Mouse (Mus musculus) gastrocnemius, adult 2 months (tissue): ENCODE data around the gene Klhl2. TPM values are rescaled to one million over a fixed set of nuclear protein-coding genes. Genes with fewer than 3 reads are reported as not detected.
A peak's percentile ranks its signal among the peaks of the same experiment; 100 is the strongest.

Source experiments
- DNase-seq: peaks from one replicate; pipeline ENCODE4 v3.0.0; 2022
- H3K27ac ChIP-seq: fragments of 200-600 bp; 2 replicates; pipeline ENCODE4 v1.8.1; 2022; ENCODE audit warnings: mild to moderate bottlenecking
- H3K4me3 ChIP-seq: fragments of 200-600 bp; 2 replicates; pipeline ENCODE4 v1.8.1; 2022; ENCODE audit warnings: mild to moderate bottlenecking, moderate library complexity
- CTCF ChIP-seq: fragments of 200-600 bp; IDR thresholded peaks from 2 replicates; pipeline ENCODE4 v1.8.1; 2022; ENCODE audit warnings: antibody characterized with exemption, mild to moderate bottlenecking, moderate library complexity
- intact Hi-C: fragments of 180-260 bp; cut with DNase I; formaldehyde crosslinking; loops from one replicate; pipeline ENCODE4 v1.15.1; 2025
- total RNA-seq, 2 experiments: library from RNA; stranded (reverse); gene quantifications; 2 replicates each; pipeline ENCODE4 v1.2.3; 2021

Gene Klhl2
- total RNA-seq, 2 experiments from 2014 or later, result 7.9 to 8.7 TPM

DNA sequence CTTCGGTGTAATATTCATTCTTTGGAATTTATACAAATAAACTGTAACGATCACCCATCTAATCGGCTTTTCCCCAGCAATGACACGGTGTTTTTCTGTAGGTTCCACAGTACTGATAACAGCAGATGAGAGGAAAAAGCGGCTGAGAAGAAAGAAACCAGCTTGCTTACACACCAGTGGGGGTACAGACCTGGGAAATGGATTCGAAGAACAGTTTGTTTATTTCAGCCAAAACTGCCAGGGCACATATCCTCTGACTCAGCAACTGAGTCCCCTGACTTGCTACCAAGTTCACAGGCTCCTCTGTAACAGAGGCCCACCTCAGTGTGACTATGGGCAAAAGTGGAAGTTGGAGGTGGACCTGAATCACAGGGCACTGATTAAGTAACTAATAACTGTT lies 67.9 kb downstream of the Klhl2 start:
- intact Hi-C loops, result loop anchor here (10.0 kb wide), 1 partner anchor 53 kb away; no protein-coding TSS in a partner anchor
- DNase-seq, result no peak
- H3K27ac ChIP-seq, result no peak overlapping the region
- H3K4me3 ChIP-seq, result no peak overlapping the region
- no peak for TF ChIP-seq CTCF

DNA sequence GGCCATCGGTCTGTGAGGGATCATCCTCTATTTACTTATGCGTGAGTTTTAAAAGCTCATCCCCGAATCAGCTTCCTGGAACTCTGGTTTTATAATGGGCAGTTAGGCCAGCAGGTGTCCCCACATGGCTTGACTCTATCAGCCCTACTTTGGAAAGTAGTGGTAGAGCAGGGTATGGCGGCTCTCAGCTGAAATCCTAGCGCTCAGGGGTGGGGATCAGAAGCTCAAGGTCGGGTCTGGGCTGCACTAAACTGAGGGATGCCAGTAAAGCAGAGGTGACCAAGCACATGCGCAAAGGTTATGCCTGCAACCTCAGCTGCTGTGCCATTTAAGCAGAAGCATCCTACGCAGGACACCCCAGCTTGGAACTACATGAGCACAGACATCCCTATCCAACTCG lies 71.9 kb downstream of the Klhl2 start:
- DNase-seq, result no peak
- Histone ChIP-seq H3K27ac (no peak overlapping the region), H3K4me3 (no peak overlapping the region)
- TF ChIP-seq CTCF, result peak; percentile 35
- intact Hi-C loops, result loop anchor here (5.0 kb wide), 1 partner anchor 164 kb away; no protein-coding TSS in a partner anchor

DNA sequence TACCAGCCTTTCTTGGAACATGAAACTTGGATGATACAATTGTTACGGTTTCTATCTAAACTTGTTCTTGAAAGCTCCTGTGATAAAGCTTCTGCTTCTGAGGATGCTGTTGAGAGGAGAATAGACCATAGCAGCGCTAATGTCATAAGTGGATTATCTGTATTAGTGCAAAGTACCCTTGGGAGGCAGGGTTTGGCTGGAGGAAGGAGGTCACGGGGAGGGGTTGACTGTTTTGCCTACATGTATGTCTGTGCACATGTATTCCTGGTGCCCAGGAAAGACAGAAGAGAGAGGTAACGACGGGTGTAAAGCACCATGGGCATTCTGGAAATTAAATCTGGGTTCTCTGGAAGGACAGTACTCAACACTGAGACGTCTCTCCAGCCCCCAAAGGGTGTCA lies 75.7 kb downstream of the Klhl2 start:
- no peak overlapping the region for H3K27ac ChIP-seq
- no peak overlapping the region for H3K4me3 ChIP-seq
- no peak for TF ChIP-seq CTCF
- intact Hi-C loops, result no loop called here
- no peak for DNase-seq

DNA sequence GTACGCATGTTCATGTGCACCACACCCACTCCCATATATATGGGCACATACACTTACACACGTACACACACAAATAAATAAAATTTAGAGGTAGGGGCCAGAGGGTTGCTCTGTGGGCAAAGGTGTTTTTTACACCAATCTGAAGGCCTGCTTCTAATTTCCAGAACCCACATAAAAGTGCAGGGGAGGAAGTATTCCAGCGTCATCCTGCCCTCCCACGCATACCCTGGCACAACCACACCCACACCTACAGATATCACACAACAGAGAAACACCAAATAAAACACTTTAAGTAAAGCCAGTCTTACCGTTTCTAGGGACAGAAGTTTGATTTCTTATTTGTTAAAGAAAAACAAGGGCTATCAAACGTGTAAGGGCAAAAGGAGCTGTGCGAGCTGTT lies 79.0 kb downstream of the Klhl2 start:
- intact Hi-C loops, result no loop called here
- TF ChIP-seq CTCF, result no peak
- no peak overlapping the region for H3K27ac ChIP-seq
- H3K4me3 ChIP-seq, result no peak overlapping the region
- no peak for DNase-seq

DNA sequence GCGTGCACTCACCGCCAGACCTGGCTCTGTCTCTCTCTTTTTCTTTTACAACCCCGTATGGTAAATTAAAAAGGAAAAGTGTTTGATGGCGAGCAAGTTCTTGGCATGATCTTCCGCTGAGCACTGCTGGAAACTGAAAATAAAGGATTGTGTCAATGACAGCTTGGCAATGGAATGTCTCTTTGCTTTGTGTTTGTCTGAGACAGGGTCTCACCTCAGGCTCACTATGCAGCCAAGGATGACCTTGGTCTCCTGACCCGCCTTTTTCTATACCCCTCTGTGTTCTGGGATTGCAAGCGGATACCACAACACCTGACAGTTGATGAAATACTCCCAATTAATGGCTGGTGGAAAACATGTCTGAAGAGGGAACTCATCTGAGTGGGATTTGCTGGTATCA lies 80.2 kb downstream of the Klhl2 start:
- intact Hi-C loops, result no loop called here
- DNase-seq, result no peak

DNA sequence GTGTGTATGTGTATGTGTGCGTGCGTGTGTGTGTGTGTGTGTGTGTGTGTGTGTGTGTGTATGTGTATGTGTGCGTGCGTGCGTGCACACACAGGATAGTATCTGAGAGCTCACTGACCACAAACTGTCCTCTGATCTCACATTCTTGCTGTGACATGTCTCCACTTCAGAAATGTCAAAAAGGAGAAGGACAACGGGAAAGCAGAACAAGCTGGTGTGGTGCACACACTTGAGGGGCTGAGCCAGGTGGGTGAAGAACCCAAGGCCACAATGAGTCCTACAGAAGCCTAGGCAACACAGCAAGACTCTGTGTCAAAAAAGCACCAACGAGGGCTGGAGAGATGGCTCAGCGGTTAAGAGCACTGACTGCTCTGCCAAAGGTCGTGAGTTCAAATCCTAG lies 81.2 kb downstream of the Klhl2 start:
- no peak for DNase-seq
- no peak for TF ChIP-seq CTCF
- intact Hi-C loops, result no loop called here

More for the DNA sequence above, 80.2 kb downstream of the Klhl2 start:
- TF ChIP-seq CTCF, result no peak
- Histone ChIP-seq H3K27ac (no peak overlapping the region), H3K4me3 (no peak overlapping the region)

DNA sequence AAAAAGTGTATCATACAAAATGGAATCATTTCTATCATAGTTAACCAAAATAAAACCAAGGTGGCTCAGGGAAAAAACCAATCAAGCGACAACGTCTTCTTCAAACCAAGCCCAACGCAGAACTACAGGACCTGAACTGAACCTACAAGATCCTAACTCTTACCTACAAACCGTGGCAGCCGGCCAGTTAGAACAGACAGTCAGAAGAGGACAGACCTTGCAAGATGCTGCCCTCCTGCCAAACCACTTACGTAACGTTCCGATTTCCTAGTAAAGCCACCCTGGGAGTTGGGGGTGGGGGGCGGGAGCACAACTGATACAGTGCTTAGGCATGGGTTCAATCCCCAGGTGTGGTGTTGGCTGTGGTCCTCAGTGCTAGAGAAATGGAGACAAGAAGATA lies 82.8 kb downstream of the Klhl2 start:
- Histone ChIP-seq H3K4me3 (no peak overlapping the region), H3K27ac (no peak overlapping the region)
- no peak for TF ChIP-seq CTCF
- intact Hi-C loops, result no loop called here
- DNase-seq, result peak; percentile 36

More for the DNA sequence above, 81.2 kb downstream of the Klhl2 start:
- H3K27ac ChIP-seq, result no peak overlapping the region
- H3K4me3 ChIP-seq, result no peak overlapping the region

DNA sequence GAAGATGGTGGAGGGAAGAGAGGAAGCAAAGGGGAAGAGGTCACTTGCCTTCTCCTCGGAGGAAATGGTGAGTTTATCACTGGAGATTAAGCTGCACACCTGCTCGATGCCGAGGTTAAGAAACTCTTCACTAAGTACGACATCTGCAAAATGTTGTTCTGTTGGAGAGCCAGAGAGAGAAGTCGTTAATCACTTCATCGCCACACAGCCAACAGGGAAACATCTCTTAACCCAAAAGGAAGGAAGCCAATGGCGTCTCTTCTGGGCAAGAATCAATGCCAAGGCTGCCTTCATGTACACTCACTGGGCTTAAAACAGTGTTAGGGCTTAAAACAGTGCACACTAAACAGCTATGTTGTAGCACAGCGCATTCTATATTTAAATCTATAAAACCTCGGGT lies 85.7 kb downstream of the Klhl2 start:
- no peak overlapping the region for H3K4me3 ChIP-seq
- no peak for TF ChIP-seq CTCF
- H3K27ac ChIP-seq, result no peak overlapping the region
- DNase-seq, result no peak
- intact Hi-C loops, result no loop called here

DNA sequence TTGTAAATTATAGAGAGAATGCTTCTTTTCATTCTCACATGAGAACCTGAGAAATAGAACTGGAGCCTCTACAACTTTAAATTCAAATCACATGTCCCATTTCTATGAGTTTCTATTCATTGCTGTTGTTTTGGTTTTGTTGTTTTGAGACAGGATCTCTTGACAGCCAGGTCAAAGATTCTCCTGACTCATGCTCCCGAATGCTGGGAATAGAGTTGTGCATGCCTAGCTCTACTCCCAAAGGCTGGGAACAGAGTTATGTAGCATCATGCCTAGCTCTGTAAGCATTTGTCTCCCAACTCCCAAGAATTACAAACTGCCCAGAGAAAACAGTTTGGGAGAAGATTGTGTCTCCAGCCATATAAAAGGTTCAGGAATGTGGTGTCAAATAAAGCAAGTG lies 87.1 kb downstream of the Klhl2 start:
- Histone ChIP-seq H3K4me3 (no peak overlapping the region), H3K27ac (no peak overlapping the region)
- no peak for TF ChIP-seq CTCF
- intact Hi-C loops, result no loop called here
- no peak for DNase-seq

DNA sequence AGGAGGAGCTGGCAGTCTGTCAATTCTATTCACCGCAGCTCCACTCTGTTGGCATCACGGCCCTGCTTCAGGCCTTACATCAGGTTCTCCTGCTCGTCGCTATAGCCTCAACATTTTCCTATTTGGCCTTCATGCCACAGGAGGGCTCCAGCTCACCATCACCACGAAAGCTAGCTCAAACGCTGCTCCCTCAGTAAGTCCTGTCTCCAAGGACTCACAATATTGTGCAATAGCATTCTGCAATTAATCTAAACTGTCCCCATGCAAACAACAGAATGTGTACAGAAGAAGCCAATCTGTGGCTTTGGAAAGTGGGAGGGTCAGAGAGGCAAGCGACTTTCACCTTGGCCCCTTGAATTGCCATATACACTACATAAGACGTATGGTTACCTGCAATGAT lies 88.4 kb downstream of the Klhl2 start:
- Histone ChIP-seq H3K27ac (no peak overlapping the region), H3K4me3 (no peak overlapping the region)
- TF ChIP-seq CTCF, result peak; percentile 31
- intact Hi-C loops, result no loop called here
- no peak for DNase-seq

DNA sequence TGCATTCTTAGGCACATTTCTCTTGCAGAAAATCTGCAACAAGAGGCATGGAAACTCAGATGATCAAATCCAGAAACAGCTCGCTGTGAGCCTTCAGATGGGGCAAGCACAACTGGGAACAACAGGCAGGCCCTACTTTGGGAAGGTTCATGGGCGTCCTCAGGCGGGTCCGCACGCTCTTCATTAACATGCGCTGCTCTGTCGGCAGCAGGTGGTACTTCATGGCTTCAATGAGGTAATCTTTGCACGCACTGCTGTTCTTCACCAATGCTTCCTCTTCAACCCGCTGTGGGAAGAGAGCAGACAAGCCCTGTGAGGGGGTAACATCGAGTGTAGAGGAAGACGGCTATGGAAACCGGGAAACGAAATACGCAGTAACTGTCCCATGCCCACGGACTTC lies 91.9 kb downstream of the Klhl2 start:
- Histone ChIP-seq H3K27ac (no peak overlapping the region), H3K4me3 (no peak overlapping the region)
- DNase-seq, result no peak
- TF ChIP-seq CTCF, result no peak
- intact Hi-C loops, result no loop called here

DNA sequence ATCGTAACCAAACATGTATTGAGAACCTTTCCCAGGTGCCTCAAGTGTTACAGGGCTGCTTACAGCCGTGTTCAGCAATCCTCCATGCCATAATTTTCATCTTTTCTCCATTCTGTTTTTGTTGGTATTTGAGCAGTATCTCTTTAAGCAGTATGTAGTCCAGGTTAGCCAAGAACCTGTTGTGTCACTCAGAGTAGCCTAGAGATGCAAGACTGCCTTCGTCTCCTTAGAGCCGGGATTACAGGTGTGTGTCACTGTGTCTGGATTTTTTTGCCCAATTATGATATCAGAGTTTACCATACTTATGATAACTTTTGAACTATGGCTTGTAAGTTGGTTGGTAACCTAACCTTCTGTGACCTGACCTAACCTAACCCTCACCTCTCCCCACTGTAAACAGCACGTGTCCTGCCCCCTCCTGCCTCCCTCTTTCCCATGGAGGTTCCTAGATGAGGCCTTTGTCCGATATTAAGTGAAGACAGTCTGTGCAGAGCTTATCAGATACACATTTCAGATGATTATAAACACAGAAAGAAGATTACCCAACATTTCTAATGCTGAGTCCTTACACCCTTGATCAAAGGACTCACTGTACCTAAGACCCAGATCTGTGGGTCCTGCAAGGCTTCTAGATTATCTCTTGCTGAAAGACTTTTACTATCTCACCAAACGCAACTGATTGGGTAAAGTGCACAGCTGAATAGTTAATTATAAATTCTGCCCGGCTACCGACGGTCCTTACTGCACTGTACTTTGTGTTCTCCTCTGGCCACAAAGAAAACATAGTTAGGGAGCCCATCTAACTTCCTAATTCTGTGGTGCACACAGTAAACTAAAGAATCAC lies 103.4 kb downstream of the Klhl2 start:
- intact Hi-C loops, result no loop called here
- no peak for DNase-seq
- Histone ChIP-seq H3K4me3 (no peak overlapping the region), H3K27ac (no peak overlapping the region)
- TF ChIP-seq CTCF, result no peak

DNA sequence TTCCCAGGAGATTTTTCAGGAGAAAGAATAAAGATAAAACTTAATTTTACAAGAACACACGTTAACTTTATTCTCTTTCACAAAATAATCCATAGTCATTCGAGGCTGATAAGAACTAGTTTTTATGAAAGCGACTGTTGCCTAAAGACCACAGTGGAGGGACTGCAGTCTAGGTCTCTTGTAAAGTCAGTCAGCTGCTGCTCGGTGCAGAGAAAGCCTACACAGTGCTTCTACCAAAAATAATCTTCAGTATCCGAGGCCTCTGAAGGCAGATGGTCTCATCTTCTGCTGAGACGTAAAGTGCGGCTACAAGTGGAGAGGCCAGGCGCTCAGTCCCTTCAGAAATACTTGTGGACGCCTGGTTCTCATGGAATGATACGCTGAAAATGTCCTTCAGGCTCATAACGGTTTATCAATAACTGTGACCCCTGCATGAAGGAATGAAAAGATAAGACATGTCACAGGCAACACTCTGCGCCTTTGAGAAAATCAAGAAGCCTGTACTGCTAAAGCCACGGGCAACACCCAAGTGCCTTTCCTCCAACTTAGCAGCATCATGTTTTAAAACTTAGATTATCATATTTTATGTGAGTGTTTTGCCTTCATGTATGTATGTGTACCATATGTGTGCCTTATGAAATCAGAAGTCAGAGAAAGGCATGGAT lies 109.1 kb downstream of the Klhl2 start:
- Histone ChIP-seq H3K27ac (no peak overlapping the region), H3K4me3 (no peak overlapping the region)
- no peak for TF ChIP-seq CTCF
- intact Hi-C loops, result no loop called here
- DNase-seq, result no peak
